Mouse (Mus musculus): ENCODE results near the gene Kpna7. TPM values are rescaled to one million over a fixed set of nuclear protein-coding genes. Genes with fewer than 3 reads are reported as not detected.
"Not testable (repeated sequence)": the region's sequence is repeated elsewhere in the genome, so short reads cannot be mapped to it uniquely, and the experiment has no call there.

Kpna7 gene
- not detected in 2 replicates for polyA plus RNA-seq (2014; fragmentation: Nextera tagmentation; extraction: Ambion mirVana)

DNA sequence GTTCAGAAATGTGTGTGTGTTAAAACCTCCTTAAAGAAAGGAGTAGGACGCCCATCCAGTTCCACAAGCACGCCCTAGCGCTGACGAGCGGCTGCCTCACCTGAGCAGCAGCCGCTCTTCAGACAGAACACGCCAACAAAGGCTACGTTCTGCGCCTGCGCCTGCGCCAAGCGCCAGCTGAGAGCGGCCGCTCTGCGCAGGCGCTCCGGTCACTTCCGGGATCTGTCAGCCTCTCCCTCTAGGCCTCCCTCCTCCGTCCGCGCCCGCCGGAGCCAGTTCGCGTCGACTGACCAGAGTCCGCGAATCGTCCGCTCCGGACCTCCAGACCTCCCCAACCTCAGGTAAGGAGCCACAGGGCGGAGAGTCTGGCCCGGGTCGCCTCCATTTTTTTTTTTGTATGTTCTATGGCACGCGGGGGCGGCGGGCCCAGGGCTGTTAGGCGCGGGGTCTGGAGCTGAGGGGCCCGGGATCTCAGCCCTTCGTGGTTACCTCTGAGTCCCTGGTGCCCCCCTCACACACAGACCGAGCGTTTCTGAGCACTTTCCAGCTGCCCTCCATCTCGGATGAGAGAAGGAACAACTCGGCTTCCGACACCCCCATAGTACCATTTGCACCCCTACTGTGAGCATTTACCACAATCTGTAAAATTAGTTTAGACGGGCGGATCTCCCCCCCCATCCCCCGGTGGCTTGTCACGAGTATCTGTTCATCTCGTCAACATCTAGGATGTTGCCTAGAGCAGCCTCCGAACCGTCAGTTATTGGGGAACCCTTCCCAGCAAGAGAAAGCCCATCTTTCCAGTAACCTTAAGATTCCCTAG is at the start of gene Kpna7, which contains the start of gene Arpc1a:
Kpna7 (minus strand) TSS at position 399 of the 820 bp plus-strand sequence.
Arpc1a (plus strand) TSS at position 199 of the 820 bp plus-strand sequence.
- no peaks in the 10 kb centered on the region for H3K36me3 ChIP-seq (ENCODE audit: control insufficient read depth, insufficient read depth, low read length)
- WGBS: under 1% methylated on average over 54 of the region's 54 CpGs
- H3K27me3 ChIP-seq (ENCODE audit: control insufficient read depth, insufficient read depth, low read length): no peaks in the 10 kb centered on the region
- H3K27ac ChIP-seq (ENCODE audit: low read length): peak within 1 kb of the TSS; percentile 39; the same call in 1 of the 2 replicates
- H3K9me3 ChIP-seq (ENCODE audit: control insufficient read depth, low read depth, low read length): no peaks in the 10 kb centered on the region
- peak within 1 kb of the TSS; percentile 87 for H3K9ac ChIP-seq (replicated peaks; ENCODE audit: low read depth, low read length)
- ATAC-seq (ENCODE audit: insufficient number of reproducible peaks, insufficient read depth, low FRiP score, low read depth): peak; percentile 97
- peak within 1 kb of the TSS; percentile 89 for H3K4me3 ChIP-seq (ENCODE audit: low read depth, low read length)
- H3K4me2 ChIP-seq (replicated peaks; ENCODE audit: low read depth, low read length): peak within 1 kb of the TSS; percentile 87
- peaks cover 9% of the 10 kb centered on the region; the same call in 1 of the 2 replicates for H3K4me1 ChIP-seq (ENCODE audit: control insufficient read depth, insufficient read depth, low read length)

DNA sequence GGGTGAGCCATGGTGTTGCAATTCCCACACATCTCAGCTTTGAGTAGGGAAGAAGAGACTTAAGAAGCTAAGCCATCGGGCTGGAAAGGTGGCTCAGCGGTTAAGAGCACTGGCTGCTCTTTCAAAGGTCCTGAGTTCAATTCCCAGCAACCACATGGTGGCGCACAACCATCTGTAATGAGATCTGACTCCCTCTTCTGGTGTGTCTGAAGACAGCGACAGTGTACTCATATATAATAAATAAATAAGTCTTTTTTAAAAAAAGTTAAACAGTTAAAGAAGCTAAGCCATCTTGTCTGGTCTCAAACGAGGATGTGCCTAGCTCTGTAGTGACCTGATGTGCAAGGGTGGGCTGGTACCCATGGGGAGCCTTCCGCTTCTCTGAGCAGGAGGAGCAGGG is 49.4 kb upstream of the Kpna7 start:
- H3K9ac ChIP-seq (replicated peaks; ENCODE audit: low read depth, low read length): not testable (repeated sequence)

DNA sequence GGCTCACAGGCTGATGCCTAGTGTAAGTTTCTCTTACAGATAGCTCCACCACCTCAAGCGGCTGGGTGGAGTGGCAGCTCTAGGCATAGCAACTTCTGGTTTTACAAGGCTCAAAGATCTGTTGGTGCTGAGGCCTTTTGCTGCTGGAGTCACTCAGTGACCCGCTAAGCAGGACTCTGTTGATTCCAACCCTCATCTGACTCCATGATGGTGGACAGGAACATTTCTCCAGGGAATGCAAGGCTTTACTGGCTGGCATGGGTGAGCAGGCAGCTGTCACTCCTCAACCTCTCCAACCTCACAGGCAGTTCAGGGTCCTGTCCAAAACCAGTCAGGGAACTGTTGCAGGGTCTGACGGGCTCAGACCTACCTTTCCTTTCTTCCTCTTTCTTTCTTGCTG is 47.2 kb upstream of the Kpna7 start:
- no peak for ATAC-seq (ENCODE audit: insufficient number of reproducible peaks, insufficient read depth, low FRiP score, low read depth)
- H3K4me3 ChIP-seq (ENCODE audit: low read depth, low read length): no peak overlapping the region
- 92% methylated on average over 3 of the region's 3 CpGs for WGBS

More for the DNA sequence above, 49.4 kb upstream of the Kpna7 start:
- ATAC-seq (ENCODE audit: insufficient number of reproducible peaks, insufficient read depth, low FRiP score, low read depth); H3K9me3 ChIP-seq (ENCODE audit: control insufficient read depth, low read depth, low read length); H3K4me3 ChIP-seq (ENCODE audit: low read depth, low read length); H3K4me2 ChIP-seq (replicated peaks; ENCODE audit: low read depth, low read length); H3K4me1 ChIP-seq (ENCODE audit: control insufficient read depth, insufficient read depth, low read length); H3K27ac ChIP-seq (ENCODE audit: low read length); H3K27me3 ChIP-seq (ENCODE audit: control insufficient read depth, insufficient read depth, low read length): not testable (repeated sequence)
- WGBS: 88% methylated on average over 6 of the region's 6 CpGs
- H3K36me3 ChIP-seq (ENCODE audit: control insufficient read depth, insufficient read depth, low read length): peaks cover 77% of the 10 kb centered on the region

DNA sequence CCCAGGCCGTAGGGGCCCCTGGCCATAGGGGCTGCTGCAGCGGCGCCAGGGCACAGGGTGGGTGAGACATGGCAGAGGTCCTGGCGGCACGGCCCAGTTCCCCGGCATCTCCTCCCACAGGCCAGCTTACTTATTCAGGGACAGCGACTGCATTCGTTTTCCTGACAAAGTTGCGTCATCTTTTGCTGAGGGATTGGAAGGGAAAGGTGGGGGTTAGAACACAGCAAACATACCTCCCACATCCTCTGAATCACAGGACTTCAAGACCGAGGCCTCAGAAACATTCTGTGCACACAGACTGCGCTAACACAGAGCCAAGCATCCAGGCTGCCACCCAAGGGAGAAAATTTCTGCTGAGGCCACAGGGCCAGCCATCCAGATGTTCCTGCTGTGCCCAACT is 46.4 kb upstream of the Kpna7 start:
- no peaks in the 10 kb centered on the region for H3K4me1 ChIP-seq (ENCODE audit: control insufficient read depth, insufficient read depth, low read length)
- 88% methylated on average over 11 of the region's 11 CpGs for WGBS
- H3K27ac ChIP-seq (ENCODE audit: low read length): no peak overlapping the region
- H3K9me3 ChIP-seq (ENCODE audit: control insufficient read depth, low read depth, low read length): no peaks in the 10 kb centered on the region
- H3K4me2 ChIP-seq (replicated peaks; ENCODE audit: low read depth, low read length): no peak overlapping the region
- peaks cover 75% of the 10 kb centered on the region for H3K36me3 ChIP-seq (ENCODE audit: control insufficient read depth, insufficient read depth, low read length)
- ATAC-seq (ENCODE audit: insufficient number of reproducible peaks, insufficient read depth, low FRiP score, low read depth): no peak
- H3K4me3 ChIP-seq (ENCODE audit: low read depth, low read length): no peak overlapping the region
- no peaks in the 10 kb centered on the region for H3K27me3 ChIP-seq (ENCODE audit: control insufficient read depth, insufficient read depth, low read length)
- H3K9ac ChIP-seq (replicated peaks; ENCODE audit: low read depth, low read length): no peak overlapping the region

More for the DNA sequence above, 47.2 kb upstream of the Kpna7 start:
- Histone ChIP-seq H3K36me3 (ENCODE audit: control insufficient read depth, insufficient read depth, low read length) (peaks cover 76% of the 10 kb centered on the region), H3K27ac (ENCODE audit: low read length) (no peak overlapping the region), H3K9me3 (ENCODE audit: control insufficient read depth, low read depth, low read length) (no peaks in the 10 kb centered on the region), H3K27me3 (ENCODE audit: control insufficient read depth, insufficient read depth, low read length) (no peaks in the 10 kb centered on the region), H3K4me1 (ENCODE audit: control insufficient read depth, insufficient read depth, low read length) (no peaks in the 10 kb centered on the region), H3K9ac (replicated peaks; ENCODE audit: low read depth, low read length) (no peak overlapping the region), H3K4me2 (replicated peaks; ENCODE audit: low read depth, low read length) (no peak overlapping the region)

DNA sequence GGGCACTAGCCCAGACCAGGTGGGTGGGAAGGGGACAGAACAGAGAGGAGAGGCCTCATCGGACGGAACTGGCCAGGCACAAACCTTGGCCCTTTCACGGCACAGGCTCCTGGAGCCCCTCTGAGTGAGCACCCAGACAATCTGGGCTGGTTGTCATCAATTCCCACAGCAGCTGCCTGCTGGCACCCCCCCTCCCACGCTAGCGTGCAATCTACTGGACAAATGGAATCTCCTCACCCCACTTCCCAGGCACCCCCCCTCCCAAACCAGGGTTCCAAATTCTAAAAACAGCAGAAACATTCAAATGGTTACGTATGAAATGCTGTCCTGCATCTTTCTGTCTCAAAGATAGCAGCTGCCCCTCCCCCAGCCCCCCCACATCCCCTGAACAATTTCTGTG is 45.9 kb upstream of the Kpna7 start:
- WGBS: 91% methylated on average over 4 of the region's 6 CpGs
- H3K9me3 ChIP-seq (ENCODE audit: control insufficient read depth, low read depth, low read length); H3K9ac ChIP-seq (replicated peaks; ENCODE audit: low read depth, low read length); H3K4me1 ChIP-seq (ENCODE audit: control insufficient read depth, insufficient read depth, low read length); H3K4me3 ChIP-seq (ENCODE audit: low read depth, low read length); H3K27ac ChIP-seq (ENCODE audit: low read length); H3K4me2 ChIP-seq (replicated peaks; ENCODE audit: low read depth, low read length); H3K27me3 ChIP-seq (ENCODE audit: control insufficient read depth, insufficient read depth, low read length); ATAC-seq (ENCODE audit: insufficient number of reproducible peaks, insufficient read depth, low FRiP score, low read depth): not testable (repeated sequence)
- peaks cover 75% of the 10 kb centered on the region for H3K36me3 ChIP-seq (ENCODE audit: control insufficient read depth, insufficient read depth, low read length)

DNA sequence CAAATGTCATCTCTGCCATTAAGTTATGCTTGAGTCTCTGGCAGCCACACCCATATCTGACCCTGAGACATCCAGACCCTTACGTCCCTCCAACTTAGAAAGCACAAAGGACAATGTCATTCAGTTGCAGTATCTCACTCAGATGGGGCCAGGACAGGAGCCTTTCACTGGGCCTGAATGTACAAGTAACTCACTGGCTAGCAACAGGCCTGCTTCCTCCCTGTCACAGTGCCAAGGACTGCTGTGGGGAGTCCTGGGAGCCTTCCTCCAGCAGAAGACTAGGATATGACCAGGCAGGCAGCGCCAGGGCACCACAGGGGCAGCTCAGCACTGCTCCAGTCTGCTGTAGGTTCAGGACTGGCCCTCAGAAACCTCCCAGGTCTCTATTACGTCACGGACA is 45.3 kb upstream of the Kpna7 start:
- ATAC-seq (ENCODE audit: insufficient number of reproducible peaks, insufficient read depth, low FRiP score, low read depth): no peak
- Histone ChIP-seq H3K27me3 (ENCODE audit: control insufficient read depth, insufficient read depth, low read length) (no peaks in the 10 kb centered on the region), H3K9me3 (ENCODE audit: control insufficient read depth, low read depth, low read length) (no peaks in the 10 kb centered on the region), H3K9ac (replicated peaks; ENCODE audit: low read depth, low read length) (no peak overlapping the region), H3K4me1 (ENCODE audit: control insufficient read depth, insufficient read depth, low read length) (no peaks in the 10 kb centered on the region), H3K4me2 (replicated peaks; ENCODE audit: low read depth, low read length) (no peak overlapping the region), H3K4me3 (ENCODE audit: low read depth, low read length) (no peak overlapping the region), H3K36me3 (ENCODE audit: control insufficient read depth, insufficient read depth, low read length) (peaks cover 74% of the 10 kb centered on the region), H3K27ac (ENCODE audit: low read length) (no peak overlapping the region)
- WGBS: 94% methylated on average over 4 of the region's 4 CpGs

DNA sequence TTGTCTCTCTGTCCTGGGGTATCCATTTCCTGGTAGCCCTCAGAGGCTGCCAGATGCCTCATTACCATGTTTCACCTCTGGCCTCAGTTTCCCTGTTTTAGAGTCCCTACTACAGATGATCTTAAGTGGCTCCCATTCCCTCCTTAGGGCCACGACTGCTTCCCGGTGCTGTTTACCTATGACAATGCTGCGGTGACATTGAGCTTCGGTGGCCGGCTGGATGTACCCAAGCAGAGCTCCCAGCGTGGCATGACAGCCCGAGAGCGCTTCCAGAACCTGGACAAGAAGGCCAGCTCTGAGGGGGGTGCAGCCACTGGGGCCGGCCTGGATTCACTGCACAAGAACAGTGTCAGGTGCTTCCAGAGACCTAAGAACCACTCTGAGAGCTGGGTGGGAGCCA is 42.8 kb upstream of the Kpna7 start:
- ATAC-seq (ENCODE audit: insufficient number of reproducible peaks, insufficient read depth, low FRiP score, low read depth): no peak
- no peak overlapping the region for H3K4me2 ChIP-seq (replicated peaks; ENCODE audit: low read depth, low read length)
- H3K27me3 ChIP-seq (ENCODE audit: control insufficient read depth, insufficient read depth, low read length): no peaks in the 10 kb centered on the region
- H3K9me3 ChIP-seq (ENCODE audit: control insufficient read depth, low read depth, low read length): no peaks in the 10 kb centered on the region
- no peaks in the 10 kb centered on the region for H3K4me1 ChIP-seq (ENCODE audit: control insufficient read depth, insufficient read depth, low read length)
- H3K27ac ChIP-seq (ENCODE audit: low read length): no peak overlapping the region
- WGBS: 96% methylated on average over 9 of the region's 9 CpGs
- H3K36me3 ChIP-seq (ENCODE audit: control insufficient read depth, insufficient read depth, low read length): peaks cover 68% of the 10 kb centered on the region
- H3K9ac ChIP-seq (replicated peaks; ENCODE audit: low read depth, low read length): no peak overlapping the region
- no peak overlapping the region for H3K4me3 ChIP-seq (ENCODE audit: low read depth, low read length)

DNA sequence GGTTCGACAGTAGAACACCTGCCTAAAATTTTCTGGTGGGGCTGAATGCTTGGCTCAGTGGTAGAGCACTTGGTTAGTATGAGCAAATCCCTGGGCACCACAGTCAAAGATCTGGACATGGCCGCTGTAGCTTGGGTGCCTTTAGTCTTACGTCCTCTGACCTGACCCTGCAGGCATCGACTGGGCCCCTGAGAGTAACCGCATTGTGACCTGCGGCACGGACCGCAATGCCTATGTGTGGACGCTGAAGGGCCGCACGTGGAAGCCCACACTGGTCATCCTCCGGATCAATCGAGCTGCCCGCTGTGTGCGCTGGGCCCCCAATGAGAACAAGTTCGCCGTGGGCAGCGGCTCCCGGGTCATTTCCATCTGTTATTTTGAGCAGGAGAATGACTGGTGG is 39.6 kb upstream of the Kpna7 start:
- H3K4me2 ChIP-seq (replicated peaks; ENCODE audit: low read depth, low read length): no peak overlapping the region
- H3K4me1 ChIP-seq (ENCODE audit: control insufficient read depth, insufficient read depth, low read length): no peaks in the 10 kb centered on the region
- no peak for ATAC-seq (ENCODE audit: insufficient number of reproducible peaks, insufficient read depth, low FRiP score, low read depth)
- H3K27me3 ChIP-seq (ENCODE audit: control insufficient read depth, insufficient read depth, low read length): no peaks in the 10 kb centered on the region
- WGBS: 90% methylated on average over 19 of the region's 19 CpGs
- H3K4me3 ChIP-seq (ENCODE audit: low read depth, low read length): no peak overlapping the region
- H3K9ac ChIP-seq (replicated peaks; ENCODE audit: low read depth, low read length): no peak overlapping the region
- H3K36me3 ChIP-seq (ENCODE audit: control insufficient read depth, insufficient read depth, low read length): peaks cover 42% of the 10 kb centered on the region
- H3K9me3 ChIP-seq (ENCODE audit: control insufficient read depth, low read depth, low read length): no peaks in the 10 kb centered on the region
- no peak overlapping the region for H3K27ac ChIP-seq (ENCODE audit: low read length)

Measured in stomach, embryonic 14.5 days (tissue).